Mouse (Mus musculus): ENCODE data around the gene Cracr2b.

Cracr2b gene

GRCm38 (mm10) chr7:141469352-141469751 is 8.5 kb downstream of the Cracr2b start:
- no peak for DNase-seq (ENCODE audit: extremely low read depth, low read depth)

GRCm38 (mm10) chr7:141469901-141470636 is 9.2 kb downstream of the Cracr2b start:
- DNase-seq (ENCODE audit: extremely low read depth, low read depth): no peak

- no peak for DNase-seq (ENCODE audit: extremely low read depth, low read depth)
These were observed 9.7 kb downstream of the Cracr2b start for GRCm38 (mm10) chr7:141470637-141470944.

- no peak for DNase-seq (ENCODE audit: extremely low read depth, low read depth)
These were observed 10.3 kb downstream of the Cracr2b start for GRCm38 (mm10) chr7:141471236-141471635.

- DNase-seq (ENCODE audit: extremely low read depth, low read depth): no peak
These were observed 11.3 kb downstream of the Cracr2b start for GRCm38 (mm10) chr7:141472226-141472625.

GRCm38 (mm10) chr7:141472763-141473162 is 11.9 kb downstream of the Cracr2b start:
- no peak for DNase-seq (ENCODE audit: extremely low read depth, low read depth)

GRCm38 (mm10) chr7:141474160-141474559 is 13.3 kb downstream of the Cracr2b start:
- no peak for DNase-seq (ENCODE audit: extremely low read depth, low read depth)

GRCm38 (mm10) chr7:141475011-141475804 is 14.3 kb downstream of the Cracr2b start, which contains the start of the genes Polr2l and Tspan4:
Gene Polr2l, minus strand, starts transcription at chr7:141475132.
Gene Tspan4, plus strand, starts transcription at chr7:141475240.
- no peak for DNase-seq (ENCODE audit: extremely low read depth, low read depth)

- no peak for DNase-seq (ENCODE audit: extremely low read depth, low read depth)
These were observed 14.9 kb downstream of the Cracr2b start for GRCm38 (mm10) chr7:141475805-141476158.

GRCm38 (mm10) chr7:141476226-141476980 is 15.5 kb downstream of the Cracr2b start:
- DNase-seq (ENCODE audit: extremely low read depth, low read depth): no peak

GRCm38 (mm10) chr7:141476981-141477370 is 16.1 kb downstream of the Cracr2b start:
- DNase-seq (ENCODE audit: extremely low read depth, low read depth): no peak

- DNase-seq (ENCODE audit: extremely low read depth, low read depth): no peak
These were observed 16.8 kb downstream of the Cracr2b start for GRCm38 (mm10) chr7:141477578-141478269.

GRCm38 (mm10) chr7:141478270-141478748 is 17.4 kb downstream of the Cracr2b start:
- no peak for DNase-seq (ENCODE audit: extremely low read depth, low read depth)

- no peak for DNase-seq (ENCODE audit: extremely low read depth, low read depth)
These were observed 20.1 kb downstream of the Cracr2b start for GRCm38 (mm10) chr7:141480842-141481497.

GRCm38 (mm10) chr7:141481498-141482401 is 20.9 kb downstream of the Cracr2b start:
- no peak for DNase-seq (ENCODE audit: extremely low read depth, low read depth)

GRCm38 (mm10) chr7:141482531-141483024 is 21.7 kb downstream of the Cracr2b start:
- no peak for DNase-seq (ENCODE audit: extremely low read depth, low read depth)

GRCm38 (mm10) chr7:141483114-141483653 is 22.3 kb downstream of the Cracr2b start:
- DNase-seq (ENCODE audit: extremely low read depth, low read depth): no peak

GRCm38 (mm10) chr7:141484186-141485120 is 23.6 kb downstream of the Cracr2b start:
- DNase-seq (ENCODE audit: extremely low read depth, low read depth): no peak
